Mouse (Mus musculus) neutrophil, adult 5-6 weeks (primary cell): ENCODE data around the gene Cd7. TPM values are rescaled to one million over a fixed set of nuclear protein-coding genes. Genes with fewer than 3 reads are reported as not detected.
"Not testable (repeated sequence)": the region's sequence is repeated elsewhere in the genome, so short reads cannot be mapped to it uniquely, and the experiment has no call there.

Experiments
- ATAC-seq: fragments of 151-379, 151-347 bp; 2 replicates; pipeline ENCODE4 v1.8.0; 2017; ENCODE audit warnings: mild to moderate bottlenecking, moderate TSS enrichment; ENCODE audit not compliant: insufficient number of reproducible peaks, poor library complexity, low FRiP score, severe bottlenecking; ENCODE audit errors: extremely low read depth
- total RNA-seq: library from RNA; stranded (forward); fragments of 200-1000 nt; gene quantifications from 2 replicates; pipeline ENCODE4 v1.2.3, GENCODE M21; 2017

Cd7 gene
- total RNA-seq, 1 experiment from 2014 or later: 6.9 TPM

GRCm38 (mm10) chr11:121052387-121052786 is 13.2 kb upstream of the Cd7 start:
- no peak for ATAC-seq

- ATAC-seq: no peak
Measured at GRCm38 (mm10) chr11:121051793-121052192, 12.6 kb upstream of the Cd7 start.

- ATAC-seq: no peak
Measured at GRCm38 (mm10) chr11:121049840-121050239, 10.6 kb upstream of the Cd7 start.

- no peak for ATAC-seq
Measured at GRCm38 (mm10) chr11:121047826-121048399, 8.7 kb upstream of the Cd7 start.

GRCm38 (mm10) chr11:121045286-121045685 is 6.1 kb upstream of the Cd7 start:
- no peak for ATAC-seq

GRCm38 (mm10) chr11:121043025-121043424 is 3.8 kb upstream of the Cd7 start:
- not testable (repeated sequence) for ATAC-seq

GRCm38 (mm10) chr11:121042480-121042879 is 3.3 kb upstream of the Cd7 start:
- ATAC-seq: no peak

- ATAC-seq: no peak
Measured at GRCm38 (mm10) chr11:121041636-121042035, 2.4 kb upstream of the Cd7 start.

- ATAC-seq: peak; percentile 18; the same call in 1 of the 2 replicates
Measured at GRCm38 (mm10) chr11:121041212-121041611, 2.0 kb upstream of the Cd7 start.

- ATAC-seq: no peak
Measured at GRCm38 (mm10) chr11:121038366-121039240, 615 bp downstream of the Cd7 start.

- ATAC-seq: no peak
Measured at GRCm38 (mm10) chr11:121033118-121033517, 6.1 kb downstream of the Cd7 start.

GRCm38 (mm10) chr11:121027259-121027658 is 12.0 kb downstream of the Cd7 start:
- no peak for ATAC-seq

- no peak for ATAC-seq
Measured at GRCm38 (mm10) chr11:121024163-121024562, 15.1 kb downstream of the Cd7 start.

- no peak for ATAC-seq
Measured at GRCm38 (mm10) chr11:121019501-121019900, 19.7 kb downstream of the Cd7 start.

- peak; percentile 40; the same call in 1 of the 2 replicates for ATAC-seq
Measured at GRCm38 (mm10) chr11:121017703-121018102, 21.5 kb downstream of the Cd7 start.

- ATAC-seq: no peak
Measured at GRCm38 (mm10) chr11:121015472-121015871, 23.7 kb downstream of the Cd7 start.

- no peak for ATAC-seq
Measured at GRCm38 (mm10) chr11:121014896-121015300, 24.3 kb downstream of the Cd7 start.

GRCm38 (mm10) chr11:121013656-121014055 is 25.6 kb downstream of the Cd7 start:
- no peak for ATAC-seq

GRCm38 (mm10) chr11:121010044-121010755 is 29.0 kb downstream of the Cd7 start:
- ATAC-seq: no peak

GRCm38 (mm10) chr11:121006184-121006583 is 33.0 kb downstream of the Cd7 start:
- ATAC-seq: no peak
